Mouse (Mus musculus) stomach, embryonic 16.5 days (tissue): ENCODE measurements around the gene Magel2. TPM values are rescaled to one million over a fixed set of nuclear protein-coding genes. Genes with fewer than 3 reads are reported as not detected.
A peak's percentile ranks its signal among the peaks of the same experiment; 100 is the strongest.

Source experiments
- ATAC-seq: fragments of 200-750 bp; cut with Nextera tagmentation; 2 replicates; pipeline ENCODE4 v1.8.0; 2017; ENCODE audit warnings: moderate number of reproducible peaks, moderate TSS enrichment; ENCODE audit not compliant: insufficient read depth, low FRiP score
- H3K27ac ChIP-seq: fragments of 300-500 bp; sonication (generic); 2 replicates; pipeline ENCODE4 v1.5.1; 2014; ENCODE audit warnings: low read length
- H3K27me3 ChIP-seq: fragments of 300-500 bp; sonication (generic); 2 replicates; pipeline ENCODE4 v1.6.1; 2014; ENCODE audit warnings: low read length, control low read depth, mixed read lengths; ENCODE audit not compliant: control insufficient read depth, insufficient read depth
- H3K36me3 ChIP-seq: fragments of 300-500 bp; sonication (generic); 2 replicates; pipeline ENCODE4 v1.6.1; 2014; ENCODE audit warnings: low read length; ENCODE audit not compliant: control insufficient read depth, insufficient read depth
- H3K4me1 ChIP-seq: fragments of 300-500 bp; sonication (generic); 2 replicates; pipeline ENCODE4 v1.6.1; 2014; ENCODE audit warnings: low read length, control low read depth, mixed read lengths; ENCODE audit not compliant: control insufficient read depth, insufficient read depth
- H3K4me2 ChIP-seq: fragments of 300-500 bp; sonication (generic); 2 replicates; pipeline ENCODE4 v1.6.1; 2014; ENCODE audit warnings: low read depth, low read length, mixed read lengths
- H3K4me3 ChIP-seq: fragments of 300-500 bp; sonication (generic); replicated peaks from 2 replicates; pipeline ENCODE4 v1.5.1; 2014; ENCODE audit warnings: mild to moderate bottlenecking, low read length
- H3K9ac ChIP-seq: fragments of 300-500 bp; sonication (generic); 2 replicates; pipeline ENCODE4 v1.6.1; 2014; ENCODE audit warnings: low read length
- H3K9me3 ChIP-seq: fragments of 300-500 bp; sonication (generic); replicated peaks from 2 replicates; pipeline ENCODE4 v1.6.1; 2016; ENCODE audit warnings: low read length, control low read depth; ENCODE audit not compliant: control insufficient read depth
- WGBS: fragments of 180-500 bp; shearing (Covaris S2); extraction: QIAGEN DNeasy Blood & Tissue Kit; methylation state at CpG from one replicate; pipeline ENCODE4 v1.1.7; 2014; 5-methylcytosine and 5-hydroxymethylcytosine counted together
- polyA plus RNA-seq: library from polyadenylated mRNA; unstranded; fragments of >200 nt; fragmentation: Nextera tagmentation; extraction: Ambion mirVana; gene quantifications from 2 replicates; pipeline ENCODE4 v1.2.1, GENCODE M21; 2015

The Magel2 gene
- polyA plus RNA-seq, 1 experiment from 2014 or later, result 1.6 TPM

- H3K27me3 ChIP-seq, result no peaks in the 10 kb centered on the region
- no peak overlapping the region for H3K27ac ChIP-seq
- H3K9ac ChIP-seq, result no peak overlapping the region
- ATAC-seq, result no peak
- peaks cover 7% of the 10 kb centered on the region; the same call in 1 of the 2 replicates for H3K4me1 ChIP-seq
- peak overlapping the region; percentile 67; the same call in 1 of the 2 replicates for H3K4me3 ChIP-seq
- no peaks in the 10 kb centered on the region; the same call in 1 of the 2 replicates for H3K9me3 ChIP-seq
- H3K4me2 ChIP-seq, result peak overlapping the region; percentile 75; the same call in 1 of the 2 replicates
- WGBS, result 80% methylated on average over 9 of the region's 9 CpGs
- no peaks in the 10 kb centered on the region for H3K36me3 ChIP-seq
Observed at GRCm38 (mm10) chr7:62418346-62418745, 41.5 kb downstream of the Magel2 start.

DNA sequence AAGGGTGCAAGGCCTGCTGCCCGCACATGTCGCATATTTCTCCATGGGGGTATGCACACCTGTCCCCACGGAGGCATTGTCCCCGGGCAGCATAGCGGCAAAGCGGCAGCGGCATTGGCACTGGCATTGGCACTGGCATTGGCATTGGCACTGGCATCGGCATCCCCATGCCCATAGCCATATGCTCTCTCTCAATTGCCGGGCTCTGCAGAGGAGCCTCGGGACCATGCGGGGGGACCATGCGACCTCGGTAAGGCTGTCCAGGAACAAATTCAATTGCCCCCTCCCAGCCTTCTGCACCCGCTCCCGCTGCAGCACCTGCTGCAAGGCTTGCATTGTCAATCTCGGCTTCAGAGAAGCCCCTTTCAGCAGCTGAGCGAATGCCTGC is 42.3 kb downstream of the Magel2 start:
- ATAC-seq, result peak; percentile 44; the same call in 1 of the 2 replicates
- Histone ChIP-seq H3K4me2 (peak overlapping the region; percentile 75), H3K36me3 (no peaks in the 10 kb centered on the region), H3K9ac (peak overlapping the region; percentile 77), H3K9me3 (no peaks in the 10 kb centered on the region; the same call in 1 of the 2 replicates), H3K27ac (no peak overlapping the region), H3K4me1 (peaks cover 7% of the 10 kb centered on the region; the same call in 1 of the 2 replicates), H3K4me3 (peak overlapping the region; percentile 67), H3K27me3 (no peaks in the 10 kb centered on the region)
- WGBS, result 58% methylated on average over 17 of the region's 17 CpGs

GRCm38 (mm10) chr7:62419493-62420360 is 42.9 kb downstream of the Magel2 start, which contains the start of gene Mkrn3:
TSS of gene Mkrn3 (minus strand) at chr7:62420139.
- peak within 1 kb of the TSS; percentile 67 for H3K4me3 ChIP-seq
- no peaks in the 10 kb centered on the region for H3K27me3 ChIP-seq
- 22% methylated on average over 49 of the region's 49 CpGs for WGBS
- H3K4me2 ChIP-seq, result peak within 1 kb of the TSS; percentile 75
- H3K4me1 ChIP-seq, result peaks cover 7% of the 10 kb centered on the region; the same call in 1 of the 2 replicates
- H3K9me3 ChIP-seq, result no peaks in the 10 kb centered on the region; the same call in 1 of the 2 replicates
- ATAC-seq, result peak; percentile 50
- H3K27ac ChIP-seq, result no peak within 1 kb of the TSS; the same call in 1 of the 2 replicates
- peak within 1 kb of the TSS; percentile 77 for H3K9ac ChIP-seq
- H3K36me3 ChIP-seq, result no peaks in the 10 kb centered on the region

DNA sequence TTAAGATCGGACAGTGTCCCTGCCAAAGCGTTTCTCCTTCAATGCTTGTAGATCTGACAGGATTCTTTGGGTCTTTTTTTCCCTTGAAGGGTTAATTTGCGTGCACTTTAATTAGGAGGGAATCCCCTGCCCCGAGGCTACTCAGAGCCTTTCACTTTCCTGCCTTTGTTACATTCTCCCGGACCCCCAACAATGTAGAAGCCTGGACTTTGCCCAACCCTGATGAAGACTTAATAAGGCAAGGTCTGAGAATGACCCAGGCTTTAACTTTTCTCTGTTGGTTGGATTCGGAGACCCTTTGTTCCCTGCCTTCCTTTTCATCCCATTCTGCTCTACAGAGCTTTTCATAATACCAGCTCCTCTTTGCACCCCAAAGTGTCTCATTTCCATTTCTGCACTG is 43.8 kb downstream of the Magel2 start:
- WGBS, result 70% methylated on average over 6 of the region's 6 CpGs
- H3K4me2 ChIP-seq, result peak overlapping the region; percentile 51

DNA sequence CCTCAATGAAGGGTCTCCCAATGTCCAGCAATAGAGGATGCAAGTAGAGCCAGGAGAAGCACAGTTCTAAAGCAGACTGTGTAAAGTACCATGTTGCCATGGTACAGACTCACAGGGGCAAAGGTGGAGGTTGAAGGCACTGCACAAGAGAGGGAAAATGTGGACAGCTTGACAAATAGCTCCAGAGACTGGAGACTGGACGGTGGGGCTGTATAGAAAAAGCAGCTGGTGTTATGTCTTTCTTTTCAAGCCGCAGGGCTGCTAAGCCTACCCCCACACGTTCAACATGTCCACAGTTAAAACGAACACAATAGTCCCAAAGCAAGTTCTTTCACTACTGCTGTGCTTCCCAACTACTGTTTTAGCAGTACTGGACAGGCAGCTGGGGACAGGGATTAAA is 46.4 kb downstream of the Magel2 start:
- H3K9ac ChIP-seq, result no peak overlapping the region
- no peaks in the 10 kb centered on the region for H3K27me3 ChIP-seq
- no peak overlapping the region for H3K4me2 ChIP-seq
- peaks cover 7% of the 10 kb centered on the region; the same call in 1 of the 2 replicates for H3K4me1 ChIP-seq
- WGBS, result 50% methylated on average over 4 of the region's 4 CpGs
- no peaks in the 10 kb centered on the region for H3K36me3 ChIP-seq
- ATAC-seq, result no peak
- no peak overlapping the region for H3K27ac ChIP-seq
- no peak overlapping the region for H3K4me3 ChIP-seq
- no peaks in the 10 kb centered on the region; the same call in 1 of the 2 replicates for H3K9me3 ChIP-seq

More for the DNA sequence above, 43.8 kb downstream of the Magel2 start:
- Histone ChIP-seq H3K27me3 (no peaks in the 10 kb centered on the region), H3K27ac (no peak overlapping the region), H3K4me1 (peaks cover 7% of the 10 kb centered on the region; the same call in 1 of the 2 replicates), H3K9me3 (no peaks in the 10 kb centered on the region; the same call in 1 of the 2 replicates), H3K9ac (no peak overlapping the region), H3K36me3 (no peaks in the 10 kb centered on the region), H3K4me3 (no peak overlapping the region; the same call in 1 of the 2 replicates)
- no peak for ATAC-seq

DNA sequence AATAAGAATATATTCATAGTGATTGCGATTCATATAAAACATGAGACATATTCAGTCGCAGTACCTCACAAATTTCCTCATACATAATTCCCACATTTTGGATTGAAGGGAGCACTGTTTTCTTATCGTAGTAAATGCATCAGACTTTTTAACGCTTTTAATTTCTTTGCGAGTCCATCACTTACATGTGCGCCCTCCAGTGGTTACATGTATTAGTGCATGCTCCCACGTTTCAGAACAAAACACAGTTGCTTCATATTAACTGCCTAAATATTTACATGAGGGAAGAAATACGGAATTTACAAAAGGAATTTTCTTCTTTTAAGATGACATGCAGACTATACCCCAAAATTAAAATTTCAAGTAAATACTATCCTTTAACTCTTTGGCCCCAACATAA is 51.5 kb downstream of the Magel2 start:
- Histone ChIP-seq H3K9ac (no peak overlapping the region), H3K27ac (no peak overlapping the region), H3K4me1 (no peaks in the 10 kb centered on the region), H3K9me3 (no peaks in the 10 kb centered on the region), H3K4me2 (no peak overlapping the region), H3K4me3 (no peak overlapping the region), H3K27me3 (no peaks in the 10 kb centered on the region), H3K36me3 (no peaks in the 10 kb centered on the region)
- ATAC-seq, result no peak
- 23% methylated on average over 8 of the region's 8 CpGs for WGBS

Other genes with a start within 250 kb of the Magel2 start
- 75.8 and 82.1 TPM in 2 replicates for gene Ndn, start 30.4 kb upstream of the Magel2 start, polyA plus RNA-seq
- gene Mkrn3, start 43.1 kb downstream of the Magel2 start, polyA plus RNA-seq, result 3.2 and 4.0 TPM in 2 replicates
- 19.2 and 19.5 TPM in 2 replicates for gene Peg12, start 87.5 kb downstream of the Magel2 start, polyA plus RNA-seq